Mouse (Mus musculus) testis, adult 2 months (tissue): ENCODE data around the gene Flrt1. TPM values are rescaled to one million over a fixed set of nuclear protein-coding genes. Genes with fewer than 3 reads are reported as not detected.

ENCODE experiments used
- H3K27ac ChIP-seq: fragments of 200-500 bp; 2 replicates; pipeline ENCODE4 v1.5.1; 2012; ENCODE audit warnings: low read depth, low read length; ENCODE audit not compliant: control insufficient read depth, insufficient read depth
- H3K27me3 ChIP-seq: fragments of 200-500 bp; 2 replicates; pipeline ENCODE4 v1.6.1; 2012; ENCODE audit warnings: mild to moderate bottlenecking, low read length, moderate library complexity; ENCODE audit not compliant: control insufficient read depth, insufficient read depth
- H3K36me3 ChIP-seq: fragments of 200-500 bp; 2 replicates; pipeline ENCODE4 v1.6.1; 2012; ENCODE audit warnings: mild to moderate bottlenecking, low read length; ENCODE audit not compliant: control insufficient read depth, insufficient read depth
- H3K4me1 ChIP-seq: fragments of 200-500 bp; 2 replicates; pipeline ENCODE4 v1.6.1; 2012; ENCODE audit warnings: low read length; ENCODE audit not compliant: control insufficient read depth, insufficient read depth
- H3K4me3 ChIP-seq: fragments of 200-500 bp; 2 replicates; pipeline ENCODE4 v1.5.1; 2012; ENCODE audit warnings: low read depth, mild to moderate bottlenecking, low read length, moderate library complexity, mixed read lengths; ENCODE audit not compliant: control insufficient read depth
- CTCF ChIP-seq: fragments of 200-500 bp; IDR thresholded peaks from 2 replicates; pipeline ENCODE4 v1.5.1; 2012; ENCODE audit warnings: low read depth, mild to moderate bottlenecking, inconsistent platforms, low read length, moderate library complexity; ENCODE audit not compliant: control insufficient read depth, insufficient read depth, insufficient replicate concordance
- POLR2A ChIP-seq: fragments of 200-500 bp; IDR thresholded peaks from 2 replicates; pipeline ENCODE4 v1.6.1; 2012; ENCODE audit warnings: low read depth, mild to moderate bottlenecking, inconsistent platforms, low read length, moderate library complexity; ENCODE audit not compliant: control insufficient read depth
- polyA plus RNA-seq: library from polyadenylated mRNA; depleted of rRNA; stranded (reverse); fragments of >200 nt; gene quantifications from 2 replicates; pipeline ENCODE4 v1.2.3, GENCODE M21; 2012

The Flrt1 gene
- polyA plus RNA-seq, 1 experiment = 3.1 TPM

DNA sequence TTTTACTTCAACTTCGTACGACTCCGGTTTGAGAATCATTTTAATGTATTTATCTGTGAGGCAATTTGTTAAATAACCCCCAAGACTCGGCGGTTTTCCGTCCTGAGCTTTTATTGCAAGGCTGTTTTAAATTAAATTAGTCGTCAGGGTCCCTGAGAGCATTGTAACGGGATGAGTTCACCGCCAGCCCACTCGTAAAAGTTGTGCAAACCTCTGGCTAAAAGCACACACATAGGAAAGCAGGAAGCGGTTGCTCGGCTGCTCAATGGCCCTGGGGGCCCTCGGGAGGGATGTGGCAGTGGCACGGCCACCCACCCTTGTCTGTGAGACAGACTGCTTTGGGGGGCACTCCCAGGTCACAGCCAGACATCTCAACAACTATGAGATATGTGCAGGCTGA, 32.8 kb upstream of the Flrt1 start:
- no peaks in the 10 kb centered on the region for H3K36me3 ChIP-seq
- H3K27me3 ChIP-seq = no peaks in the 10 kb centered on the region
- H3K4me1 ChIP-seq = peaks cover 4% of the 10 kb centered on the region; the same call in 1 of the 2 replicates
- TF ChIP-seq CTCF (no peak), POLR2A (no peak)
- no peak overlapping the region for H3K27ac ChIP-seq
- no peak overlapping the region for H3K4me3 ChIP-seq

DNA sequence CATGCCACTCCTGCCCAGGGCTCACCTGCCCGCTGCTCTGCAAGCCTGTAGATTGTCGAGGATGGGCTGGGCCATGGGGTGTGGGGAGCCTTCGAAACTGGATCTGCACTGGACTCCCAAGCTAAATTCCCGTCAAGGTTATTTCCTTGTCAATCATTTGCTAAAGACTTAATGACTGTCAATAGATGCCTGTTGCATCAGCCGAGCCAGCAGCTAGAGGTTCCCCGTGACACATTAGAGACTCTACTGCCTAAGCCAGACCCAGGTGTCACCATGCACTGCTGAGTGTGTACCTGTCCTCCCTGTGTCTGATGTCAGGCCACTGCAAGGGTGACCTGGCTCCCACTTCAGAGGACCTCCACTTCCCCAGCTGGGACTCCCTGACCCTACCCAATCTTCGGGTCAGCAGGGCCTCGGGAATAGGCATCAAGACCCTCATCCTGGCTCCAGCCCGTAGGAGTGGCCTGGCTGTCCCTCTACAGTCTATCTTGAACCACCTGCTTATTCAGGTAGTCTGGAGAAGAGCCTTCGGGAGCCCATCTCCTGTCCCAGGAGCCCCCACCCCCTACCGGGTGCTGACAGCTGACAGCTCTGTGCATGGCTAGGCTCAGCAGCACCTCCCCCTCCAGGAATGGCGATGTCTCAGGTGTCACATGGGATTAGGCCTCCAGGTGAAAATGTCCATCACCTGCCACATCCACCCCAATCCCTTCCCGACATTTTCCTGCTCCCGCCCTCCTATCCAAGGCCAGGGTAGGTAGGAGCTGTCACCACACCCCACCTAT, 31.4 kb upstream of the Flrt1 start:
- Histone ChIP-seq H3K27me3 (no peaks in the 10 kb centered on the region), H3K4me3 (no peak overlapping the region), H3K36me3 (no peaks in the 10 kb centered on the region), H3K4me1 (peaks cover 2% of the 10 kb centered on the region; the same call in 1 of the 2 replicates), H3K27ac (no peak overlapping the region)
- TF ChIP-seq CTCF (no peak), POLR2A (no peak)

GRCm38 (mm10) chr19:7136016-7136415, 30.5 kb upstream of the Flrt1 start:
- no peak overlapping the region for H3K27ac ChIP-seq
- no peak overlapping the region for H3K4me3 ChIP-seq
- TF ChIP-seq CTCF = no peak
- TF ChIP-seq POLR2A = no peak
- no peaks in the 10 kb centered on the region for H3K36me3 ChIP-seq
- H3K4me1 ChIP-seq = peaks cover 2% of the 10 kb centered on the region; the same call in 1 of the 2 replicates
- no peaks in the 10 kb centered on the region for H3K27me3 ChIP-seq

DNA sequence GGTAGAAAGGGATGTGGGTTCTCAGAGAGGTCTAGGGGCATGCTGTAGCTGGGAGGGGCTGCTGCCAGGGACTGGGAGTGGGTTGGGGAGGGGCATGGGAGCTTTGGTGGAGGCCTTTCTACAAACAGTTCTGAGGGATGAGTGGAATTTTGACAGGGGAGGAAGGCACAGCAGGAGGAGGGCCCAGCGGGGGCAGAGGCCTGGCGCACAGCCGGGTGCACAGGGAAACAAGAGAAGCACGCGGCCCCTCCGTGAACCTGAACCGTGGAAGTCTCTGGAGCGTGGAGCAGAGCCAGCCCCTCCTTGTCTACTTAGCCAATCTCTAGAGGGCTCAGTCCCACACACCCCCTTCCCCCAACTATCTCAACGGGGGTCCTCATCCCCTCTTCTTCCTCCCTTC, 30.0 kb upstream of the Flrt1 start:
- TF ChIP-seq CTCF (no peak), POLR2A (no peak)
- Histone ChIP-seq H3K36me3 (no peaks in the 10 kb centered on the region), H3K27ac (no peak overlapping the region), H3K4me3 (no peak overlapping the region), H3K27me3 (no peaks in the 10 kb centered on the region), H3K4me1 (peaks cover 2% of the 10 kb centered on the region; the same call in 1 of the 2 replicates)

DNA sequence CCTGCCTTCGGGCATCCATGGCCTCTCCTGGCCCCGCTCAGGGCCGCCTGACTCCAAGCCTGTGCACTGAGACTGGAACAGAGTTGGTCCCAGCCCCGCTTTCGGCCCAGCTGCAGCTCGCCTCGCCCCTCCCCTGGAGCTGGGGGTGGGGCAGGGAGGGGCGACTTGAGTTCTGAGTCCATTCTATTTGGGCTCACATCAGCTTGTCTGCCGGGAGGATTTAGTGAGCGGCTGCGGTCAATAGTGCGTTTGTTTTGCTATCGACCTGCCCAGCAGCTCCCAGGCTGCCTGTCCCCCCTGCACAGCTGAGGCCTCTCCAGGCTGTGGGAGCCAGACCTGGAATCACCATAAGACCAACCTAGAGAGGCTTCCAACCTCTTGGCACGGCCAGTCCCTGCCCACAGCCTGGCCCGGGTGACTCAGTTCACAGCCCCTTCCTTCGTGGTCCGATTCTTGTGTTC, 29.1 kb upstream of the Flrt1 start:
- TF ChIP-seq POLR2A (no peak), CTCF (no peak)
- no peak overlapping the region for H3K27ac ChIP-seq
- no peak overlapping the region for H3K4me3 ChIP-seq
- H3K4me1 ChIP-seq = peaks cover 2% of the 10 kb centered on the region; the same call in 1 of the 2 replicates
- H3K27me3 ChIP-seq = no peaks in the 10 kb centered on the region
- no peaks in the 10 kb centered on the region for H3K36me3 ChIP-seq

DNA sequence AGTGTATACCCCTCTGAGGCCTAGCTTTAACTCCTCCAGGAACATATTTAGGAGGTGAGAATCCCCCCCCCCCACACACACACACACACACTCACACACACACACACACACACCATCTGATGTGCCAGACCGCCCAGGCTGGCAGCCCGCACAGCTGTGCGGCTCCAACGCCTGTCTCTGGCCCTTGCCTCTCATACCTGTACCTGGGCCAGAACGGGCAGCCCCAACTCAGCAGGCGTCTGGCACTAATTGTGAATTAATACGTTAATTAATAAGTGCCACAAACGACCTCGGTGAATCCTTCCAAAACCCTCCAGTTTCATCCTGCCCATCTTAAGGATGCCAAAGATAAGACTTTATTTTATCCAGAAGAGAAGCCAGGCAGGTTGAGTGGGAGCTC, 27.9 kb upstream of the Flrt1 start:
- Histone ChIP-seq H3K4me3 (no peak overlapping the region), H3K27ac (no peak overlapping the region), H3K4me1 (peaks cover 2% of the 10 kb centered on the region; the same call in 1 of the 2 replicates), H3K36me3 (no peaks in the 10 kb centered on the region), H3K27me3 (no peaks in the 10 kb centered on the region)
- TF ChIP-seq CTCF = no peak
- TF ChIP-seq POLR2A = no peak

DNA sequence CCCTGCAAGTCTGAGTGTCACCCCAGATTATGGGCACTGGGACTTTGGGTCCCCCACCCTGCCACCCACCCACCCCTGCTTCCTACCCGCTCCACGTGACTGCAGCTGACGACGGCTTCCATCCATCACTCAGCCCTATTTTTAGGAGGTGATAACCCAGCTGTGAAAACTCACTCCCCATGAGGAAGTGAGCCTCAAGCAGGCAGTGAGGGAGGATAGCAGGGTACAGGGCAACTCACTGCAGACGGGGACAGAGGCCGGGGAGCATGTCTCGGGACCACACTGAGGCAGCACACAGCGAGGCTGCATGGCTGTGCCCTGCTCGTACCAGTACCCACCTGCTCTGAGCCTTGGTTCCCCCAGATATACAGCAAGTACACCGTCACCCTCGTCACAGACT, 24.8 kb upstream of the Flrt1 start:
- Histone ChIP-seq H3K4me1 (peaks cover 2% of the 10 kb centered on the region; the same call in 1 of the 2 replicates), H3K4me3 (no peak overlapping the region), H3K27me3 (no peaks in the 10 kb centered on the region), H3K27ac (no peak overlapping the region), H3K36me3 (no peaks in the 10 kb centered on the region)
- TF ChIP-seq POLR2A (no peak), CTCF (no peak)
